Mouse (Mus musculus) adrenal gland, adult 18-20 months (tissue): ENCODE data around the gene 6820408C15Rik. TPM values are rescaled to one million over a fixed set of nuclear protein-coding genes. Genes with fewer than 3 reads are reported as not detected.
"Not testable (repeated sequence)": the region's sequence is repeated elsewhere in the genome, so short reads cannot be mapped to it uniquely, and the experiment has no call there.

Experiments
- DNase-seq, 2 experiments: peaks; one replicate each; pipeline ENCODE4 v3.0.0; 2021 to 2022; ENCODE audit warnings: low spot score in 2 of 2
- total RNA-seq, 2 experiments: library from RNA; stranded (reverse); gene quantifications; 1 replicate in 1 of 2; 2 replicates in 1 of 2; pipeline ENCODE4 v1.2.3; 2021

The 6820408C15Rik gene
- total RNA-seq, 2 experiments from 2014 or later = 0.36 to 0.74 TPM

GRCm38 (mm10) chr2:152410971-152411371 lies 4.4 kb upstream of the 6820408C15Rik start:
- DNase-seq = no peak

- DNase-seq = no peak
Observed at GRCm38 (mm10) chr2:152411471-152411870, 3.9 kb upstream of the 6820408C15Rik start.

DNA sequence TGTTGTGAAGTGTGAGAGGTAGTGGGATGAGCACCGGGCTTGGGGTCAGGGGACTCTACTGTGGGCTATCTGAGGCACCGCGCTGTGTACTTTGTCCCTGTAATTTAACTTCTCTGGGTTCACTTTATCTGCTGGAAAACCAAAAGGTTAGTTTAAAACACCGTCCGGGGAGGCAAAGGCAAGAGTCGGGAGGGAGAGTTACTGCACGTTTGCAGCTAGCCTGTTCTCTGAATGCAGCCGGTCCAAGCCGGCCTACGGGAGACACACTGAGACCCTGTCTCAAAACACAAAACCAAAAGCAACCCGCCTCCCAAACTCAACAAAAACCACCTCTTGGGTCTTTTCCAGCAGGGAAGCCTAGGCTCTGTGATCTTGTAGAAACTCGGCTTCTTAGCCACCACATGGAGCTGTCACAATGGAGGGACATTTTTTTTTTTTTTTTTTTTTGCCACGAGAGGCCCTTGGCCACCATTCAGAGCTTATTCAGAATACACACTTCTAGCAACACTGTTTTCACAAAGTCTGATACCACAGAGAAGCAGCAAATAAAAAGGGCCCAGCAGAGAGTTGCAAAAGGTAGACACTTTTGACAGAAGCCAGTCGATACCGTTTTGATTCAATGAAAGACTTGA lies 2.7 kb upstream of the 6820408C15Rik start:
- no peak for DNase-seq

DNA sequence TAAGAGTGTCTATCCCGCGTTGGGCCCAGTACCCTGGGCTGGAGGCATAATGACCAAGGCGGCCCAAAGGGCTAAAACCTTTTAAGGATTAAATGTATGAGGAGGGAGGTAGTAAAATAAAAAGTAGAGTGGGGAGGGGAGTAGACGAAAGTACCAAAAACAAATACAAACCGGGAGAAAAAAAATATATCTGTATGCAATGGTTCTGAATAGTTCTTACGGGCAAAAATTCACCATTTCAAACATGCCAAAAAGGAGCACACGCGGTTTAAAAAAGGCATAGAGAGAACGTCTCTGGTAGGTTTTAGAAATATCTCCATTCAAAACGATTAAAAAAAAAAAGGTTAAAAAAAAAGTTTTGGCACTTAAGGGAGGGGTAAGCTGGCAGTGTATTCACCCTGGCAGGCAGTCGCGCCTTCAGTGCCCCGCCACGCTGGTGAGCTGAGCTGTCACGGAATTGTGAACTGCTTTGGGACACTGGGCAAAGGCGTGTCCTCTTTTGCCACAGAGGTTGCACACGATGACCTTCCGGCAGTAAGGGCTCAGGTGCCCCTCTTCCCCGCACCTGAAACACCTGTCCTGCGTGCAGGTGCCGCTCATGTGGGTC lies 2.1 kb upstream of the 6820408C15Rik start:
- DNase-seq = no peak

- DNase-seq = peak in 1 of 2 experiments; percentile 45
Observed at GRCm38 (mm10) chr2:152413765-152414584, 1.4 kb upstream of the 6820408C15Rik start.

GRCm38 (mm10) chr2:152414591-152415165 lies 709 bp upstream of the 6820408C15Rik start, which contains the start of gene Zcchc3:
TSS of gene Zcchc3 (minus strand) at chr2:152415027.
- peak; percentile 79 to 86 for DNase-seq

- DNase-seq = no peak
Observed at GRCm38 (mm10) chr2:152415786-152416185, 399 bp downstream of the 6820408C15Rik start.

DNA sequence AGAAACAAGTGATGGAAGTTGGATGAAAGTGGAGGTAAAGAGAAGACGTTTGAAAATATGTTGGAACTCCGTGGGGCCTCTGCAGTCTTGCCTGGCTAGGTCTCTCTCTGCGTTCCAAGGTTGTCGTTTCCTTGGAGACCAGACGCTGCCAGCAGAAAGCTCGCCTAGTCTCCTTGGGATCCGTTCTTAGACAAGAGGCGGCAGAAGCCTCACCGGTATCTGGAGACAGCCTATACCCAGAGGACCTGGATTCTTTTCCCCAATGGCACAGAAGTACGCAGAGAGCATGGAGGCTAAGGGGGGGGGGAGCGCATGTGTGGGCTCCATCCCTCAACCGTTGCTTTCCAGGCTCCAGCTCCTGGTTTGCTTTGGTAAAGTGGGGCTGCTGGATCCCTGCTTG lies 12.1 kb downstream of the 6820408C15Rik start:
- DNase-seq = no peak

DNA sequence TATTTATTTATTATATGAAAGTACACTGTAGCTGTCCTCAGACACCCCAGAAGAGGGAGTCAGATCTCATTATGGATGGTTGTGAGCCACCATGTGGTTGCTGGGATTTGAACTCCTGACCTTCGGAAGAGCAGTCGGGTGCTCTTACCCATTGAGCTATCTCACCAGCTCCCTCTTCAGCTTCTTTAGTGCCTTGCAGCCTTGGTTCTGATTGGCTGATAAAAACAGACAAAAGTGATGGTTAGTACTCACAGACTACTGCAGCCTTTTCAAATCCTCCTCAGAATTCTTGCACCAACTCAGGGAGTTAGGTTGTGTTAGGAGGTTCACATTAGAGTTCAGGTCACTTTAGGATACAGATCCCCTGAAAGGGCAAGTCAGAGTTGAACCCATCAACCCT lies 13.1 kb downstream of the 6820408C15Rik start:
- not testable (repeated sequence) for DNase-seq

DNA sequence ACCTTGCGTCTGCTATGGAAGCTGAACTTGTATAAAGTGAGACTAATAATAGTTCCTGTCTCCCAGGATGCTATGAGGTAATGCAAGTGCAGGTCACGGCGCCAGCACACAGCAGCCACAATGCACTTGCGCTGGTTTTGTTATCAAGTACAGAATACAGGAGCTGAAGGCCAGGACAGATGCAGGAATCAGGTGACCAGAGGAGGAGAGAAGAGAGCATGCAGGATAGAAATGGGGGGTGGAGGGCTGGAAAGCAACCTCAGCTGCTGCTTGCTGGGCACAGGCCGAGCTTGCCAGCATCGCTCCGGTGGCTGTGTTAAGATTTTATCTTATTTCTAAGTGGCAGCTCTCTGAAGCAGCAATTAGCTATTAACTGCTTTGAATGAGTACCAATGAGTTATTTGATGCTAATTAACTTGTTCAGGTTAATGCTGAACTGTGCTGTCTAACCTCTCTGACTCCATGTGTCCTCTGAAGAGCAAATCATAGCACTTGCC lies 21.1 kb downstream of the 6820408C15Rik start:
- no peak for DNase-seq

DNA sequence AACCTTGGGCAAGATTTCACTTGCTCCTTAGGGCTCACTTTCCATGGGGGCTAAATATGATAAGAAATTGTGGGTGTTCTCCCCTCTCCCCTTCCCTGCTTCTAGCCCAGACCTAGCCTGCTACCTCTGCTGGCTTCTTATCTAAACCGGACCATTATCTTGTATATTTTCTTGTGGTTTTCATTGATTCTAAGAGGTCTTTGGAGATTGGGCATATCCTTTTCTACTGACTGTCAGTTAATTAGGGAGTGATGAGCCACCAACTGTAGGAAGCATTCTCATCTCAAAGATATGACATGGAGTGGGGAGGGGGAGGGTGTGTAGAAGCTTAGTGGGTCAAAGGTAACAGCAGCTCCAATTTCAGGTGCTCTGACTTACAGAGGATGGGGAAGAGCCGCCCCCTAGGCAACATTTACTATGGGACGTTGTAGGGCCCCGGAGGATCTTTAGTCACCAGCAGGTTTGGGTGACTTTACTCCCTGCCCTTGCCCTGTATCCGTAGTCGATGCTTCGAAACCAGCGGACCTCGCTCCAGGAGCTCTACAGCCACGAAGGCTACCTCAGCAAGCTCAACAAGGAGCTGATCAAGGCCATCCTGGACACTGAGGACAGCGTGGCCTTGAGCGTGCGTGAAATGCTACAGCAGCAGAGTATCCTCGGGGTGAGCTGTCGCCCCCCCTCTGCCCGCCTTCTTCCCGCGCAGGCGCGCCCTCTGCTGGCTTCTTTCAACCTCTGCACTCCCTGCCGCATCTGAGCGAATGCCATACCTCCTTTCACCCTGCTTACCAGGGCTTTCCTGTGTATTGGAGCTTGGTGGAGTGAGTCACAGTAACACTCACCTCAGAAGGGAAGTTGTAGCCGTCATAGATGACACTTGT lies 21.8 kb downstream of the 6820408C15Rik start:
- DNase-seq = peak; percentile 87 to 89

DNA sequence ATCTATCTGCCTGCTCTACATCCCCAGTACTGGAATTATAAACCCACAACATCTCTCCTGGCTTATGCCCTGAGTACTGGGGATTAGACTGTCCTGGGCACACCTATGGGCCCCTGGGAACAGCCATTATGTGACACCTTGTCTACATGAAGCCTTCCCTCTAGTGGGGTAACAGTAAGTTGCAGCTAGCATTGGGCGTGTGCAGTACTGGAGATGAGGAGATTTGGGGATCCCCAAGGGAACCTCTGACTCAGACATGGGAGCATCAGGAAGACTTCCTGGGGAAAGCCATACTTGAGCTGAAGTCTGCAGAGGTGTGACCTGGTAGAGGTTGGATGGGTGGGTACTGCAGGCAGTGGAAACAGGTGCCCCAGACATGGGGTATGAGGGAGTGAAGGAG lies 23.6 kb downstream of the 6820408C15Rik start:
- DNase-seq = no peak

GRCm38 (mm10) chr2:152439833-152440232 lies 24.4 kb downstream of the 6820408C15Rik start:
- no peak for DNase-seq

- DNase-seq = no peak
Observed at GRCm38 (mm10) chr2:152442322-152442721, 26.9 kb downstream of the 6820408C15Rik start.

DNA sequence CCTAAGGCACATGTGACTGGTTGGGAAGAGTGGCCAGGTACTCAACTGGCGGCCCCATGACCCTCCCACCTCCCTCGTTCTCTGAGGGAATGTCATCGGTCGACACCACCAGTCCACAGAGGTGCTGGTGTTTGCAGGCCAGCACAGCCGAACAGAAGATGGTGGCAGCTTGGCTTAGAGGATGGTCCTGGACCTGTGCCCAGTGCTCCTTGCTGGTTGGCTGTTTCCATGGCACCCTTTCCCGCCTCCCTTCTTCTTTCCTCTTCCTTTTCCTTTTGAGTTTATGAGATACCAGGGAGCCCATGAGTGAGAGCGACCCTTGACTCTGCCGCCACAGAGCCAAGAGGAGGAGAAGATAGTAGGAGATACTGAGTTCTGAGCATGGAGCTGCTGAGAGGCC lies 27.9 kb downstream of the 6820408C15Rik start:
- DNase-seq = no peak

DNA sequence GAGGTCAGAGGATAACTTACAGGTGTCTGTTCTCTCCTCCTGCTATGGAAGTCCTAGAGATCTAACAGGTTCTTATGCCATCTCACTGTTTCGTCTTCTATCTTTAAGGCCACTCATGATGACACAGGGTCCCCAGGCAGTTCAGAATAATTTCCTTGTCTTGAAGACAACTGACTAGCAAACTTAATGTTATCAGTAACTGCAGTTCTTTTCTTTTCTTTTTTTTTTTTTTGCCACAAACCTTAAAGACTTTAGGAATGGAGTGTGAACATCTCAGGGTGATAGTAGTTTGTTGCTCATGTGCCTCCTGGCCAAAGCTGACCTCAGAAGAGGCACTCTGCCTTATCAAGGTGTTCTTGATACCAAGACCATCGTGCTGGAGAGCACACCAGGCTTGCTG lies 31.3 kb downstream of the 6820408C15Rik start:
- DNase-seq = no peak

- DNase-seq = no peak
Observed at GRCm38 (mm10) chr2:152447461-152447860, 32.1 kb downstream of the 6820408C15Rik start.

- DNase-seq = peak; percentile 53 to 63
Observed at GRCm38 (mm10) chr2:152450241-152450640, 34.9 kb downstream of the 6820408C15Rik start.

GRCm38 (mm10) chr2:152452101-152452781 lies 36.9 kb downstream of the 6820408C15Rik start:
- DNase-seq = no peak

GRCm38 (mm10) chr2:152459241-152459640 lies 43.9 kb downstream of the 6820408C15Rik start:
- no peak for DNase-seq
